ENCODE assay signal across 11 mouse cellular contexts in the genomic region with DNA sequence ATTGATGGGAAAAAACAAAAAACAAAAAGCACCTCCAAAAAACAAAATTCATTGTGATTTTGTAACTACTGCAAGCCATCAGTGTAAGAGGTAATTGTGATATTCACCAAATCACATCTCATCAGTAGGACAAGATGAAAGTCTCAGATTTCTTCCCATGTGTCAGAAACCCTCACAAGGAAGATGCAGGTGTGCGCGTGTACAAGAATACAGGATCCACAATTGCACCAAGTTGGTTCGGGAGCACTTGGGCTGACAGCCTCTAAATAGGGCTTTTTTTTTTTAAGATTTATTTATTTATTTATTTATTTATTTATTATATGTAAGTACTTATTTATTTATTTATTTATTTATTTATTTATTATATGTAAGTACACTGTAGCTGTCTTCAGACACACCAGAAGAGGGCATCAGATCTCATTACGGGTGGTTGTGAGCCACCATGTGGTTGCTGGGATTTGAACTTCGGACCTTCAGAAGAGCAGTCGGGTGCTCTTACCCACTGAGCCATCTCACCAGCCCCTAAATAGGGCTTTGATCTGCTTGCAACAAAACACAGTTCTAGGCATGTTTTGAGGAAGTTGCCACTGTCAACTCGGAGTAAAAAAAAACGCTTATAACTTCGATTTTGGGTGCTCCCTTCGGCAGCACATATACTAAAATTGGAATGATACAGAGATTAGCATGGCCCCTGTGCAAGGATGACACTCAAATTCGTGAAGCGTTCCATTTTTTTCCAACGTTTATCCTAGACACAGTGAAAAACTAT. TPM values are rescaled to one million over a fixed set of nuclear protein-coding genes. Genes with fewer than 3 reads are reported as not detected.
DNase-seq lines count a peak whose midpoint lies in the region; ATAC-seq and TF ChIP-seq lines count a peak whose summit lies in the region.
"Not testable (repeated sequence)": the region's sequence is repeated elsewhere in the genome, so short reads cannot be mapped to it uniquely, and the experiment has no call there.
"Had no signal": no experiment of that assay in that cellular context is flagged by ENCODE, and none has a peak within 500 bp of the region (broad histone marks: within the 10 kb centered on the region; RNA-seq: fewer than 3 reads in every experiment).

No protein-coding gene starts in this region.

- H3K36me3 ChIP-seq in CH12.LX (replicated peaks in 1 of 2; ENCODE audit: control insufficient read depth in 1 of 2, insufficient read depth in 1 of 2, low read length in 1 of 2) = peaks cover 23 to 42% of the 10 kb centered on the region in 2 experiments
- not testable (repeated sequence) for H3K36me3 ChIP-seq in embryonic facial prominence, embryonic 11.5 days (replicated peaks; ENCODE audit: control insufficient read depth, insufficient read depth, low read depth, low read length)
- peaks cover 38% of the 10 kb centered on the region for H3K36me3 ChIP-seq in forebrain, postnatal 0 days (ENCODE audit: insufficient read depth)
- H3K36me3 ChIP-seq in hindbrain, embryonic 13.5 days = peaks cover 40% of the 10 kb centered on the region
- peaks cover 35% of the 10 kb centered on the region for H3K36me3 ChIP-seq in liver, embryonic 16.5 days (ENCODE audit: control insufficient read depth, insufficient read depth)
- H3K36me3 ChIP-seq in midbrain, embryonic 14.5 days (ENCODE audit: control insufficient read depth, insufficient read depth, low read length) = peaks cover 41% of the 10 kb centered on the region
- peaks cover 29% of the 10 kb centered on the region for H3K36me3 ChIP-seq in stomach, embryonic 14.5 days (ENCODE audit: control insufficient read depth, insufficient read depth, low read length)

- DNase-seq in CH12.LX (ENCODE audit: extremely low read depth); embryonic facial prominence, embryonic 11.5 days (ENCODE audit: low spot score); forebrain, postnatal 0 days; layer of hippocampus, adult 2 months (ENCODE audit: low spot score in 2 of 2); midbrain, embryonic 14.5 days: not testable (repeated sequence)

- H3K79me2 ChIP-seq in CH12.LX (replicated peaks; ENCODE audit: control insufficient read depth, extremely low read depth, insufficient read depth, poor library complexity, severe bottlenecking) = peaks cover 17% of the 10 kb centered on the region

- not testable (repeated sequence) for H3K9me3 ChIP-seq in CH12.LX (replicated peaks; ENCODE audit: low read length); embryonic facial prominence, embryonic 11.5 days (replicated peaks; ENCODE audit: control insufficient read depth, low read length); forebrain, postnatal 0 days (ENCODE audit: low read length); hindbrain, embryonic 13.5 days; liver, embryonic 16.5 days (replicated peaks; ENCODE audit: control insufficient read depth, low read length); midbrain, embryonic 14.5 days (ENCODE audit: control insufficient read depth, low read length); stomach, embryonic 14.5 days (ENCODE audit: control insufficient read depth, low read depth, low read length)

- TF ChIP-seq EP300 in CH12.LX (IDR thresholded peaks at IDR 0.05; ENCODE audit: low read length) = not testable (repeated sequence)

- dilution Hi-C loops in CH12.LX (cut with MboI; ENCODE audit: extremely low pct_ligation_motif_present, extremely low pct_unique_long_range_greater_than_20kb, low sequenced_read_pairs) = not testable (repeated sequence)

- not testable (repeated sequence) for H3K27ac ChIP-seq in CH12.LX (ENCODE audit: insufficient read depth, low read depth); embryonic facial prominence, embryonic 11.5 days (replicated peaks; ENCODE audit: low read depth, low read length); forebrain, postnatal 0 days (ENCODE audit: low read depth, low read length); hindbrain, embryonic 13.5 days; layer of hippocampus, adult 2 months; liver, embryonic 16.5 days (ENCODE audit: low read length); midbrain, embryonic 14.5 days (replicated peaks; ENCODE audit: low read depth, low read length); stomach, embryonic 14.5 days (ENCODE audit: low read length)

- WGBS in embryonic facial prominence, embryonic 11.5 days = 67% methylated on average over 12 of the region's 13 CpGs
- 70% methylated on average over 12 of the region's 13 CpGs for WGBS in forebrain, postnatal 0 days
- WGBS in hindbrain, embryonic 13.5 days = 76% methylated on average over 13 of the region's 13 CpGs
- WGBS in liver, embryonic 16.5 days (ENCODE audit: insufficient replicate concordance) = 35% methylated on average over 12 of the region's 13 CpGs
- 70% methylated on average over 12 of the region's 13 CpGs for WGBS in midbrain, embryonic 14.5 days
- WGBS in stomach, embryonic 14.5 days = 61% methylated on average over 12 of the region's 13 CpGs

- H3K4me2 ChIP-seq in CH12.LX (ENCODE audit: insufficient read depth, low read depth, poor library complexity, severe bottlenecking) = peak overlapping the region; percentile 91
- H3K4me2 ChIP-seq in embryonic facial prominence, embryonic 11.5 days (ENCODE audit: low read depth, low read length) = peak overlapping the region; percentile 21
- H3K4me2 ChIP-seq in forebrain, postnatal 0 days (ENCODE audit: low read depth) = peak overlapping the region; percentile 51
- peak overlapping the region; percentile 58 for H3K4me2 ChIP-seq in hindbrain, embryonic 13.5 days
- peak overlapping the region; percentile 68 for H3K4me2 ChIP-seq in liver, embryonic 16.5 days (ENCODE audit: low read depth, low read length)
- peak overlapping the region; percentile 62 for H3K4me2 ChIP-seq in midbrain, embryonic 14.5 days (ENCODE audit: low read length)
- peak overlapping the region; percentile 56 for H3K4me2 ChIP-seq in stomach, embryonic 14.5 days (replicated peaks; ENCODE audit: low read depth, low read length)

- H3K27me3 ChIP-seq in CH12.LX (replicated peaks); embryonic facial prominence, embryonic 11.5 days (ENCODE audit: control insufficient read depth, insufficient read depth, low read length); forebrain, postnatal 0 days (ENCODE audit: insufficient read depth, low read length); hindbrain, embryonic 13.5 days; liver, embryonic 16.5 days (ENCODE audit: control insufficient read depth, insufficient read depth, low read depth, low read length); midbrain, embryonic 14.5 days (ENCODE audit: control insufficient read depth, insufficient read depth, low read length); stomach, embryonic 14.5 days (ENCODE audit: control insufficient read depth, insufficient read depth, low read length): not testable (repeated sequence)

- TF ChIP-seq POLR2A in CH12.LX (IDR thresholded peaks at IDR 0.05; ENCODE audit: low read depth, low read length) = not testable (repeated sequence)

- in situ Hi-C loops in CH12.LX (cut with MboI; ENCODE audit: low pct_ligation_motif_present, low pct_unique_long_range_greater_than_20kb, low sequenced_read_pairs) = not testable (repeated sequence)

- not testable (repeated sequence) for TF ChIP-seq RAD21 in CH12.LX (IDR thresholded peaks at IDR 0.05; ENCODE audit: low read depth, low read length)

- peak overlapping the region; percentile 67 to 95 (median 82) for H3K4me3 ChIP-seq in CH12.LX (replicated peaks in 1 of 3; ENCODE audit: low read depth in 2 of 3, low read length in 2 of 3, poor library complexity in 1 of 3)
- H3K4me3 ChIP-seq in embryonic facial prominence, embryonic 11.5 days (ENCODE audit: low read depth, low read length) = peak overlapping the region; percentile 90
- H3K4me3 ChIP-seq in forebrain, postnatal 0 days (ENCODE audit: low read depth, low read length) = peak overlapping the region; percentile 97
- peak overlapping the region; percentile 95 for H3K4me3 ChIP-seq in hindbrain, embryonic 13.5 days
- peak overlapping the region; percentile 96 for H3K4me3 ChIP-seq in layer of hippocampus, adult 2 months
- peak overlapping the region; percentile 77 for H3K4me3 ChIP-seq in liver, embryonic 16.5 days (ENCODE audit: low read depth, low read length)
- H3K4me3 ChIP-seq in midbrain, embryonic 14.5 days (replicated peaks; ENCODE audit: low read depth, low read length) = peak overlapping the region; percentile 90
- peak overlapping the region; percentile 63 for H3K4me3 ChIP-seq in stomach, embryonic 14.5 days (ENCODE audit: low read depth, low read length)

- H3K4me1 ChIP-seq in CH12.LX (ENCODE audit: control insufficient read depth in 1 of 2, insufficient read depth in 2 of 2); embryonic facial prominence, embryonic 11.5 days (ENCODE audit: control insufficient read depth, insufficient read depth, low read length); forebrain, postnatal 0 days (ENCODE audit: insufficient read depth); midbrain, embryonic 14.5 days (ENCODE audit: control insufficient read depth, insufficient read depth, low read length); stomach, embryonic 14.5 days (ENCODE audit: control insufficient read depth, insufficient read depth, low read length): not testable (repeated sequence)
- peaks cover 10% of the 10 kb centered on the region for H3K4me1 ChIP-seq in hindbrain, embryonic 13.5 days (replicated peaks)
- peaks cover 11% of the 10 kb centered on the region for H3K4me1 ChIP-seq in liver, embryonic 16.5 days (ENCODE audit: control insufficient read depth, low read depth, low read length)

- TF ChIP-seq CTCF in CH12.LX (conservative IDR thresholded peaks at IDR 0.05 in 1 of 2, IDR thresholded peaks at IDR 0.05 in 1 of 2; ENCODE audit: low read depth in 2 of 2, low read length in 2 of 2); forebrain, postnatal 0 days (IDR thresholded peaks at IDR 0.05; ENCODE audit: low read depth): not testable (repeated sequence)
- 0 out of 2 replicates have a peak, but pooled peaks have one; percentile 12 for TF ChIP-seq CTCF in layer of hippocampus, adult 2 months (conservative IDR thresholded peaks at IDR 0.05)

- H3K9ac ChIP-seq in CH12.LX (ENCODE audit: insufficient read depth, low read depth) = peak overlapping the region; percentile 51; the same call in 1 of the 2 replicates
- not testable (repeated sequence) for H3K9ac ChIP-seq in embryonic facial prominence, embryonic 11.5 days (replicated peaks; ENCODE audit: low read length); forebrain, postnatal 0 days; hindbrain, embryonic 13.5 days; midbrain, embryonic 14.5 days (replicated peaks; ENCODE audit: low read length); stomach, embryonic 14.5 days (replicated peaks; ENCODE audit: low read depth, low read length)
- peak overlapping the region; percentile 81; the same call in 1 of the 2 replicates for H3K9ac ChIP-seq in liver, embryonic 16.5 days (ENCODE audit: low read depth, low read length)

- not testable (repeated sequence) for ATAC-seq in embryonic facial prominence, embryonic 11.5 days (replicated peaks; ENCODE audit: insufficient number of reproducible peaks, low FRiP score, low TSS enrichment, low read depth); forebrain, postnatal 0 days; hindbrain, embryonic 13.5 days (ENCODE audit: low FRiP score); liver, embryonic 16.5 days (ENCODE audit: low read depth); midbrain, embryonic 14.5 days (ENCODE audit: low FRiP score, low TSS enrichment); stomach, embryonic 14.5 days (ENCODE audit: insufficient number of reproducible peaks, insufficient read depth, low FRiP score, low read depth)

RNA-seq across cellular contexts. Expression of a gene that starts 1.1 kb away (rescaled TPM):
- 64.3 and 75.1 TPM in 2 replicates for total RNA-seq in CH12.LX (2012; rRNA removed)
- 129 and 148 TPM in 2 replicates for total RNA-seq in CH12.LX (2014; rRNA removed)
- 85.8 and 91.0 TPM in 2 replicates for polyA plus RNA-seq in CH12.LX (2012; ENCODE audit: insufficient read length, low read depth)
- 110 and 117 TPM in 2 replicates for polyA plus RNA-seq in embryonic facial prominence, embryonic 11.5 days (2014; fragmentation: Nextera tagmentation; extraction: Ambion mirVana)
- 75.7 and 80.4 TPM in 2 replicates for total RNA-seq in forebrain, postnatal 0 days (2014; rRNA removed)
- polyA plus RNA-seq in forebrain, postnatal 0 days (2015; fragmentation: Nextera tagmentation; extraction: Ambion mirVana) = 80.5 and 83.8 TPM in 2 replicates
- 80.9 and 88.5 TPM in 2 replicates for polyA plus RNA-seq in hindbrain, embryonic 13.5 days (2015; fragmentation: Nextera tagmentation; extraction: Ambion mirVana)
- total RNA-seq in layer of hippocampus, adult 2 months (2021) = 10 to 100 TPM; 37.1 to 41.2 TPM
- polyA plus RNA-seq in liver, embryonic 16.5 days (2015; fragmentation: Nextera tagmentation; extraction: Ambion mirVana) = 33.4 and 34.1 TPM in 2 replicates
- polyA plus RNA-seq in midbrain, embryonic 14.5 days (2014; fragmentation: Nextera tagmentation; extraction: Ambion mirVana) = 82.9 and 97.9 TPM in 2 replicates
- polyA plus RNA-seq in stomach, embryonic 14.5 days (2014; fragmentation: Nextera tagmentation; extraction: Ambion mirVana) = 78.0 and 80.7 TPM in 2 replicates

RNA-seq across cellular contexts. Expression of a gene that starts 12.9 kb away (rescaled TPM):
- total RNA-seq in CH12.LX (2012; rRNA removed) (not detected in 2 replicates), CH12.LX (2014; rRNA removed) (not detected in 2 replicates)
- polyA plus RNA-seq in CH12.LX (2012; ENCODE audit: insufficient read length, low read depth) = not detected in 2 replicates
- not detected in 2 replicates for polyA plus RNA-seq in embryonic facial prominence, embryonic 11.5 days (2014; fragmentation: Nextera tagmentation; extraction: Ambion mirVana)
- not detected in 2 replicates for total RNA-seq in forebrain, postnatal 0 days (2014; rRNA removed)
- 0.98 TPM in 1 of 2 replicates, not detected in the other for polyA plus RNA-seq in forebrain, postnatal 0 days (2015; fragmentation: Nextera tagmentation; extraction: Ambion mirVana)
- polyA plus RNA-seq in hindbrain, embryonic 13.5 days (2015; fragmentation: Nextera tagmentation; extraction: Ambion mirVana) = 0.70 TPM in 1 of 2 replicates, not detected in the other
- total RNA-seq in layer of hippocampus, adult 2 months (2021) = not detected
- polyA plus RNA-seq in liver, embryonic 16.5 days (2015; fragmentation: Nextera tagmentation; extraction: Ambion mirVana) = not detected in 2 replicates
- not detected in 2 replicates for polyA plus RNA-seq in midbrain, embryonic 14.5 days (2014; fragmentation: Nextera tagmentation; extraction: Ambion mirVana)
- polyA plus RNA-seq in stomach, embryonic 14.5 days (2014; fragmentation: Nextera tagmentation; extraction: Ambion mirVana) = 0.55 TPM in 1 of 2 replicates, not detected in the other
- total RNA-seq: adrenal gland, adult 8-10 months; heart, postnatal 10 days had no signal
- polyA plus RNA-seq: Patski had no signal

Comparison
In these comparisons a context has a peak if more than half of its experiments do, and no peak if none do; other contexts are left out.
1. H3K4me2 ChIP-seq: peak in every context shown above with its lines; median percentile 91 in CH12.LX; 68 in liver, embryonic 16.5 days; 62 in midbrain, embryonic 14.5 days; 58 in hindbrain, embryonic 13.5 days; 56 in stomach, embryonic 14.5 days; 51 in forebrain, postnatal 0 days; 21 in embryonic facial prominence, embryonic 11.5 days.